Mouse (Mus musculus) frontal cortex, adult 2 months (tissue): ENCODE data around the gene Shb. TPM values are rescaled to one million over a fixed set of nuclear protein-coding genes. Genes with fewer than 3 reads are reported as not detected.

Experiments
- DNase-seq, 2 experiments: peaks; one replicate each; pipeline ENCODE4 v3.0.0; 2022; ENCODE audit warnings: low spot score in 1 of 2; ENCODE audit errors: extremely low spot score in 1 of 2
- polyA plus RNA-seq: library from polyadenylated mRNA; depleted of rRNA; stranded (reverse); fragments of >200 nt; gene quantifications from 2 replicates; pipeline ENCODE4 v1.2.3, GENCODE M21; 2012

Gene Shb
- polyA plus RNA-seq, 1 experiment = 16.0 TPM

GRCm38 (mm10) chr4:45461661-45462060 is 70.6 kb downstream of the Shb start:
- no peak for DNase-seq

- DNase-seq = no peak
These were observed 72.9 kb downstream of the Shb start for GRCm38 (mm10) chr4:45459375-45459774.

GRCm38 (mm10) chr4:45457543-45457942 is 74.7 kb downstream of the Shb start:
- no peak for DNase-seq

- no peak for DNase-seq
These were observed 77.3 kb downstream of the Shb start for GRCm38 (mm10) chr4:45455001-45455400.

GRCm38 (mm10) chr4:45453271-45453851 is 78.9 kb downstream of the Shb start:
- no peak for DNase-seq

GRCm38 (mm10) chr4:45452569-45453111 is 79.6 kb downstream of the Shb start:
- DNase-seq = no peak

GRCm38 (mm10) chr4:45449012-45449411 is 83.3 kb downstream of the Shb start:
- DNase-seq = no peak

- DNase-seq = no peak
These were observed 83.8 kb downstream of the Shb start for GRCm38 (mm10) chr4:45448481-45448880.

GRCm38 (mm10) chr4:45447196-45447595 is 85.1 kb downstream of the Shb start:
- DNase-seq = no peak

GRCm38 (mm10) chr4:45445235-45445634 is 87.0 kb downstream of the Shb start:
- DNase-seq = no peak

- no peak for DNase-seq
These were observed 87.5 kb downstream of the Shb start for GRCm38 (mm10) chr4:45444813-45445212.

- no peak for DNase-seq
These were observed 88.6 kb downstream of the Shb start for GRCm38 (mm10) chr4:45443652-45444051.

GRCm38 (mm10) chr4:45442237-45442636 is 90.0 kb downstream of the Shb start:
- no peak for DNase-seq

GRCm38 (mm10) chr4:45441778-45442177 is 90.5 kb downstream of the Shb start:
- DNase-seq = no peak

GRCm38 (mm10) chr4:45439281-45439680 is 93.0 kb downstream of the Shb start:
- DNase-seq = no peak

GRCm38 (mm10) chr4:45437010-45437409 is 95.3 kb downstream of the Shb start:
- no peak for DNase-seq

- DNase-seq = no peak
These were observed 95.8 kb downstream of the Shb start for GRCm38 (mm10) chr4:45436383-45436913.

GRCm38 (mm10) chr4:45435899-45436298 is 96.4 kb downstream of the Shb start:
- no peak for DNase-seq

- DNase-seq = no peak
These were observed 97.6 kb downstream of the Shb start for GRCm38 (mm10) chr4:45434681-45435080.

- no peak for DNase-seq
These were observed 98.2 kb downstream of the Shb start for GRCm38 (mm10) chr4:45434071-45434470.

- DNase-seq = no peak
These were observed 100.5 kb downstream of the Shb start for GRCm38 (mm10) chr4:45431806-45432205.

GRCm38 (mm10) chr4:45431316-45431715 is 101.0 kb downstream of the Shb start:
- no peak for DNase-seq

GRCm38 (mm10) chr4:45429451-45429850 is 102.8 kb downstream of the Shb start:
- DNase-seq = no peak
